Mouse (Mus musculus) cerebellum, adult 9-11 months (tissue): ENCODE data around the gene Fank1.

Experiments used
- DNase-seq: peaks from one replicate; pipeline ENCODE4 v3.0.0; 2022

The Fank1 gene

GRCm38 (mm10) chr7:133768517-133768916, 8.1 kb upstream of the Fank1 start:
- no peak for DNase-seq

DNA sequence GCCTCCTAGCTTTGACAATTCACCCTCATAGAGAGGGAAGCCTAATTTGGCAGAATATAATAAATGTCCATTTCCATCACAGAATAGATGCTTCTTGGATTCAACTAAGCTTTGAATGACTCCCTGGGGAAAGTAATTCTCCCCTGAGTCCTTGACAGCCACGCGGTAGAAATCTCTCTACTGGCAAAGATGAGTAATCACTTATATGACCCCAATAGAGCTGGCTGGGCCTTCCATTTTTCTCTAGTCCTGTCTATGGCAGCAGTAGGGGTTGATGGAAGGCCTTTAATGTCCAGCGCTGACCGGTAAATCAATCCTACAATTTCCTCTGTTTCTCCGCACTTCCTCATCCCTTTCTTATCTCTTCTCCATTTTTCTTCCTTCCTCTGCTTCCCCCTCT, 1.5 kb upstream of the Fank1 start:
- DNase-seq: no peak

DNA sequence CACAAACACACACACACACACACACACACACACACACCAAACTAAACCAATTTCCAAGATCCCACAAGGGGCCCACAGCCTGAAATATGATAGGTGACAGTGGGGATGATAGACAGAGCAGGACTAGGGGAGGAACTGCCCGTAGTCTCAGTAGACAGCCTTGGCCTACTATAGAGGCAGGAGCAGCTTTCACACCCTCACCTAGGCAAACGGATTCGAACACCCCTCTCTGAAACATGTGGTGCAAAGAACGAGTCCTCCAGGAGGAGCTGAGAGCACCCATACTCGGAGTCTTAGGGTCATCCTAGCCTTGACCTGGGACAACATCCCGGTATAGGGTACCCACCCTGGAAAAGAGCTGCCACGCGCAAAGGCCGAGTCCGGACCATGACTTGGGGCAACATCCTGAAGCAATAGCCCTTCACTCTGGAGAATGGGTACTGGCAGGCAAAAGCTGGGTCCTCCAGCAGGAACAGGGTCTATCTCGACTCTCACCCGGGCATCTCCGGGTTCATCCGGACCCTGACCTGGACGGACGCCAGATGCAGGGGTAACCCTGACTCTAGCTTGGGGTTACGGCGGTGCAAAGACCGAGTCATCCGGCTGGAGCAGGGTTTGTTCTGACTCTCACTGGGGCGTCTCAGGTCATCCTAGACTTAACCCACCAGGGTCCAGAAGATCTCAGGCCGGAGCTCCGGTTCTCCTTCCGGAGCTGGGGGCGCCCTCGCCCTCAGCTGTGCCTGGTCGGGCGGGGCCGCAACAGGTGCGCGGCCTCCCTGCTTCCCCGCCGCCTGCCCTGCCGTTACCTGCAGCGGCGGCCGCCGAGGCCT, 650 bp upstream of the Fank1 start:
- DNase-seq: no peak

DNA sequence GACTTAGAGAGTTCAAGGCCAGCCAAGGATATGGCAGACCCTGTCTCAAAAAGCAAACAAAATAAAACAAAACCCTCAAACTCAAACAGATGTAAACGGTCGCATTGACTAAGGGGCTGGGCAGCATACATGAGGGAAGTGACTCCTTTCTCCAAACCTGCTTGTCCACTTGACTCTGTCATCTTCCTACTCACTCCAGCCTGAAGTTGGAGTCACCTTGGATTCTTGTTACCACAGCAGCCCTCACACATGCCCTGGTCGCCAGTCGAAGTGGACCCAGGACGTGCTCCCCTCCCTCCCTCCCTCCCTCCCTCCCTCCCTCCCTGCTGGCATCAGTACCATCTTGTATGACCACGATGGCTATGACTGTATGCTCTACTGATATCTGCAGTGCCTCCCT, 4.9 kb downstream of the Fank1 start:
- no peak for DNase-seq

DNA sequence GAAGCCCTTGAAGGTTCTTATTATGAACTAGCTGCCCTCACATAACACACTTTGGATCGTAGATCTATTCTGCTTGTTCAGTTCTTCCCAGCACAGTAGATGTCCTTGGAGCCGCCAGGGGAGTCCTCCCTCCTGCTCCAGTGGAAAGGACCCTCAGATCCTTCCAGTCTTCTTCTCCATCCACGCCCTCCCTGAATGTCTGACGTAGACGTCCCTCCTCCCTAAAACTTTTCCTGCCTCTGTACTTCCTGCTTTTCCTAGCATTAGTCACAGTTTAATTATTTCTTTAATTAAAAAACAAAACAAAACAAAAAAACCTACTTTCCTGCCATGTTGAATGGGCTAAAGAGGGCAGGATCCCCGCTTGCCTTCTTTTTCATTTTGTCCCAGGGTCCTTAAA, 5.3 kb downstream of the Fank1 start:
- DNase-seq: no peak

DNA sequence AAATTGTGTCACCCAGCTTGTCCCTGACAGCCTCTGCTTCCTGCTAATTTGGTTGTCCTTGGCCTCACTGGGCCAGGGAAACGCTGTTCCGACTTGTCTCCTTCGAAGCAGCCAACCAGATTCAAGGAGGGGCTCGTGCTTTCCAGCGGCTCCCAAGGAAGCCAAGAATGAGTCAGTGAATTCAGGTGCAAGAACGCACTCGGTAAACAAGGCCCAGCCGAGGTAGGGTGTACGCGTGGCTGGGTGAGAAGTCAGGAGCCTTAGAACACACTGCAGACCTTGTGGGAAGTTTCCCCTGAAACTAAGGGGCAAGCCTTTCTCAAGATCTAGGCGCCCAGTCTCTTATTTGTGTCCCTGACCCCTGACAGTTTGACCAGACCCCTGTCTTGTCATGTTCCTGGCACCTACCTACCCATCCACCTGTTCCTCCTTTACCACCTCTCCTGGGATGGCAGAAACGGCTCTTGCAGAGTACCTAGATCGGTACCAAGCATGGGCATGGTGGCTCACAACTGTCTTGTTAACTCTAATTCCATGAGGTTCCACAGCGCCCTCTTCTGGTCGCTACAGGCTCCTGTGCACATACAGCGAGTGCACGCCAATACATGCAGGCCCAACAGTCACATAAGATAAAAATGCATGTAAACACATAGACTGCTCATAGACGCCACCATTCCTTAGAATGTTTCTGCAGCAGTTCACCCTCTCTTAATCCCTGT, 6.2 kb downstream of the Fank1 start, which contains the start of gene Dhx32:
Gene Dhx32, minus strand, starts transcription at position 10 of the 719 bp plus-strand sequence.
- peak; percentile 56 for DNase-seq

- no peak for DNase-seq
Observed at GRCm38 (mm10) chr7:133787571-133787970, 10.9 kb downstream of the Fank1 start.

DNA sequence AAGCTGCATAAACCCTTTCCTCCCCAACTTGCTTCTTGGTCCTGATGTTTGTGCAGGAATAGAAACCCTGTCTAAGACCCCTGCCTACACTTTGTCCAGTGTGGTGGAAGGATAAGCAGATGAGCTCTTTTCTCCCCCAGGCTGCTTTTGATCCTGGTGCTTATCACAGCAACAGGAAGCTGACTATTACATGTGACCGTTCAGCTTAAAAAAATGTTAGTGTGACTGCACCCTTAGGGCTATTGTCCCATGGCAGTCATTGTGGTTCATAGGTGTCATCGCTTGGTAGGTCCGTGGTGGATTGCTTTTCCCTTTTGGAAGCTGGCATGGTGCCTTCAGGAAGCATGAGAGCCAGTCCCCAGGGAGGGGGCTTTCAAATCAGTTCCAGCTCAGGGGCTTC, 11.5 kb downstream of the Fank1 start:
- DNase-seq: no peak

DNA sequence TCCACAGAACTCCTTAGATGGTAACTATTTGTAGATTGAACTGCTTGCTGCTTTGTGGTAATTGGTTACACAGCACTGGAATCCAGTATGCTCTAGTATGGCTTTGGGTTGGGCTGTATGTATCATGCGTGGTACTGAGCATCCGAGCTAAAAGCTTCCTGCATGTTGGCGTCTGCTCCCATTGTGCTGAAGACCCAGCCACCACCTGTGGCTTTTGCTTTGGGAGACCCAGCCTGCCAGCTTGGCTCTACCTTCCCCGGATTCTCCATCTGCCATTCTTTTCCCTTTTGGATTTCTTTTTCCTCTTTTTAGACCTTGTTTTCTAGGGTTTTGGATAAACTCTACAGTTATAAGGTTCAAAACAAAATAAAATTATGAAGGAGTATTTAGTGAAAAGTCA, 13.5 kb downstream of the Fank1 start:
- no peak for DNase-seq

DNA sequence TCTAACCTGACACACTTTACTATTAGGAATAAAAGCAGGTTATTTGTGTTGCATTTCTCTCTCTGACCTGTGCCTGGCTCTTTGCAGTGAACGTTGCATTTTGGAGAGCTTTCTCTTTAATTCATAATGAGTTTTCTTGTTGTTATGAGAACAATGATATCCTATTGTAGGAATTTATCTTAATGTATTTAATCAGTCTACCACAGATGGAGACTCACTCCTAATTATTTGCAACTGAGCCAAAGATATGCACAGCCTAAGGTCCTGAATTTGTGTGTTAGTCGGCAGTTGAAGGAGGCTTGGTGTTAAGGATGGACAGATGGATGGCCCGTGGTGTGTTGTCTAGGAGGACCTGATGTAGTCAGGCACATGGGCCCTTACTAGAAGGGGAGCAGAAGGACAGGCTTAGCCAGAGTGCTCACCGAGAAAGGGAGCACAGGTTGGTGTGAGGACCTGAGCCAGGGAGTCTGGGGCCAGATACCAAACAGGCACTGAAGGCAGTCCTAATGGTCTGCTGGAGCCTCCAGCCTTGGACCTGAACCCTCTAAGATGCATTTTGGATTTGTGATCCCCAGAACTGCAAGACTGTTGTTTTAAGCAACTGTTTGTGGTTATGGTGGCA, 14.1 kb downstream of the Fank1 start:
- no peak for DNase-seq

DNA sequence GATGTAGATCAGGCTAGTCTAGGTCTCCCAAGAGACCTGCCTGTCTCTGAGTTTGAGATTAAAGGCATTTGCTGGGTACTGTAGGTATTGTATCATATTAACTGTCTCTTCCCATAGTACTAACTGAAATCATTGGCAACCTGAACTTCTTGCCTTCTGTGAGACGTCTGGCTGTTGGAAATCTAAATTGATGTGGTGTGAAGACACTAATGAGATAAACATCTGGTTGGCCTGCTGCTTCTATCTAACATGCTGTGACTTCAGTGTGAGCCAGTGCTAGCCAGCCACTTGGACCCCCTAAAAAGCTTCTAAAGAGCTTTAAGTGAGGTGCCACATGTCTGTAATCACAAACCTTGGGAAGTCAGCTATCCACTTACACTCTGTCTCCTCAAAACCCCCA, 16.1 kb downstream of the Fank1 start:
- DNase-seq: no peak

- peak; percentile 63 for DNase-seq
Observed at GRCm38 (mm10) chr7:133793248-133794131, 16.8 kb downstream of the Fank1 start.

DNA sequence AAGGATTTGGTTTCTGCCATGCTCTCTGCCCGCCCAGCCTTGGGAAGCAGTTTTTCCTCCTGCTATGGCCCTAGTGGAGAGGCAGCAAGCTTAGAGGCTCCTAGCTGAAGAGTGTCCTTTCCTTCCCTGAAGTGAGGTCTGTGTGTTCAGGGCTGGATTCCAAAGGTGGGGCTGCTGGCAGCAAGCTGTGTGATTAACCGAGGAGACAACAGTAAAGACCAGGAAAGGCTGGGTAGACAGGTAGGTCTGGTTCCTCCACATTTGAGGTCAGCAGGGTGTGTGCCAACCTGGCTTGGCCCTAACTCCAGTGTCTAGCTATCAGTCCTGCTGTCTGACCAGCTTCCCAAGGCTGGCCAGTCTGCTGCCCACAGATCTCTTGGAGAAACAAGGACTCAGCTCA, 18.1 kb downstream of the Fank1 start:
- no peak for DNase-seq

- DNase-seq: no peak
Observed at GRCm38 (mm10) chr7:133799928-133800327, 23.3 kb downstream of the Fank1 start.

- no peak for DNase-seq
Observed at GRCm38 (mm10) chr7:133801823-133802222, 25.2 kb downstream of the Fank1 start.

- DNase-seq: peak; percentile 39
Observed at GRCm38 (mm10) chr7:133805614-133806175, 29.0 kb downstream of the Fank1 start.

DNA sequence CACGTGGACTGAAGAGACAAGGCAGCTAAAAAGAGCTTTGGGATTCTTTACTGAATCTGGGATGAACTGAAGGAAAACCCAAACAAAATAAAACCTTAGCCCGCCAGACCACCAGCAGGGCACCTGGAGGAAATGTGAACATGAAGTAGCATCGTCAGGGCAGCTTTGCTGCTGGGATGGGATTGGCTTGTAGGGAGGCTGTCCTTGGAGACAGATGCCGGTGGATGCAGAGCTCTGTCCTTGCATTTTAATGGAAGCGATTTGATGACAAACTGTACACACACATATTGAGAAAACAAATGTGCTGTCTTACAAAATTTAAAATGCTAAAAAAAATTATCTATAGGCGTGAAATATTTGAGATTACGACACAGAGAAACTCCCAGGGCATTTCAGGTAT, 36.3 kb downstream of the Fank1 start:
- no peak for DNase-seq

GRCm38 (mm10) chr7:133813331-133813730, 36.7 kb downstream of the Fank1 start:
- no peak for DNase-seq

DNA sequence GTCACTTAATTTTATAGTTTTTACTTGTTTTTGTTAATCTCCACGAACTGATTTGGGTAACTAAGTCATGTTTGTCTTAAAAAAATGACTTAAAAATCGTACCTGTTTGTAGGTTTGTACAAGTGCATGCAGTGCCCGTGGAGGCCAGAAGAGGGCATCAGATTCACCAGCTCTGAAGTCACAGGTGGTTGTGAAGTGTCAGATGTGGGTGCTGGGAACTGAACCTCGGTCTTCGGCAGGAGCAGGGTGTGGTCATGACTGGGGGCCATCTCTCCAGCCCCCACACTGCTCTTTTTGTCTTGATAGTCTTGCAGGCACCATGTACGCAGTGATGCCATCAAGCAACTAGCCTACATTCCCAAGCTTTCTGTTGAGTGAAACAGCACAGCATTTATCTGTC, 47.1 kb downstream of the Fank1 start:
- DNase-seq: no peak

GRCm38 (mm10) chr7:133824579-133824978, 47.9 kb downstream of the Fank1 start:
- DNase-seq: no peak

GRCm38 (mm10) chr7:133828514-133828913, 51.9 kb downstream of the Fank1 start:
- DNase-seq: no peak

DNA sequence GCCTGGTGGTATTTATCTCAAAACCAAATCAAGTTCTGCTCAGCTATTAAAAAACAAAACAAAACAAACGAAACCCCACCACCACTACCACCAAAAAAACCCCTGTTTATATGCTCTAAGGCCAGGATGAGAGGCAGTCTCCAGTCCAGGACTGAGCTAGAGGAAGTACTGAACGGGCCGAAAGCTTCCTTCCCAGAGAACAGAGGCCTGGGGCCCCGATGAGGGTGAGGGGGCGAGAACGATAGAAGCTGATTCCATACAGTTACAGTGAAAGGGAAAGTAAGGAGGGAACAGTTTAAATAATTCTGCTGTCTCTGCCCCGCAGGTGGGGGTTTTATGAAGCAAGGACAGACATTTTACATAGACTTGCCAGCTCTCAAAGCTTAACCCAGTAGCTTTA, 52.9 kb downstream of the Fank1 start:
- no peak for DNase-seq

GRCm38 (mm10) chr7:133839546-133839945, 62.9 kb downstream of the Fank1 start:
- DNase-seq: no peak
